In the genomic region with DNA sequence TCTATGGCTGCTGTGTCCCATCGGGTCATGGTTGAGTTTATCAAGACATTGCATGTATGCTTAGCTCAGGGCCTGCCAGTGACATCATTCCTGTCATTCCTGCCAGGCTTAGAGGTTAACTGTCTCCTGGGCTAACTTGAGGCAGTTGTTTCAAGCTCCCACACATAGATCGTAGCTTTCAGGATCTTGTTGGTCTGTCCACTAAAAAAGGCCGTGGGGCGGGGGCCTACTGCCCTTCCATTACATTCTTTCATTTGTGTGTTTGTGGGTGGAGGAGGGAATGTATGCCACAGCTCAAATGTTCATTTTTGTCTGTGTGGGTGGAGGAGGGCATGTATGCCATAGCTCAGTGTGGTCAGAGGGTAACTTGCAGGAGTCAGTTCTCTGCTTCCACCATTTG, we compare ENCODE assay signal across 27 mouse cellular contexts. TPM values are rescaled to one million over a fixed set of nuclear protein-coding genes. Genes with fewer than 3 reads are reported as not detected.
DNase-seq lines count a peak whose midpoint lies in the region; ATAC-seq lines count a peak whose summit lies in the region.
"Had no signal": no experiment of that assay in that cellular context is flagged by ENCODE, and none has a peak within 500 bp of the region (broad histone marks: within the 10 kb centered on the region; RNA-seq: fewer than 3 reads in every experiment).

No protein-coding gene starts in this region.

- no peak overlapping the region for H3K4me2 ChIP-seq in heart, embryonic 16.5 days (ENCODE audit: low read depth, low read length)
- peak overlapping the region; percentile 68 for H3K4me2 ChIP-seq in liver, embryonic 13.5 days
- H3K4me2 ChIP-seq: forebrain, embryonic 13.5 days; limb, embryonic 15.5 days had no signal

- peak overlapping the region; percentile 49 for H3K27ac ChIP-seq in heart, embryonic 16.5 days (ENCODE audit: low read length)
- H3K27ac ChIP-seq in liver, embryonic 13.5 days = peak overlapping the region; percentile 91
- H3K27ac ChIP-seq: forebrain, embryonic 13.5 days; hindbrain, postnatal 0 days; layer of hippocampus, adult 2 months; limb, embryonic 15.5 days had no signal

- H3K36me3 ChIP-seq in heart, embryonic 16.5 days (ENCODE audit: control insufficient read depth, insufficient read depth) = peaks cover 17% of the 10 kb centered on the region
- peaks cover 53% of the 10 kb centered on the region for H3K36me3 ChIP-seq in liver, embryonic 13.5 days

- H3K27me3 ChIP-seq in heart, embryonic 16.5 days (ENCODE audit: control insufficient read depth, insufficient read depth, low read length) = no peaks in the 10 kb centered on the region
- no peaks in the 10 kb centered on the region for H3K27me3 ChIP-seq in liver, embryonic 13.5 days
- H3K27me3 ChIP-seq: forebrain, embryonic 13.5 days; limb, embryonic 15.5 days had no signal

- 65% methylated on average over 4 of the region's 4 CpGs for WGBS in heart, embryonic 16.5 days
- WGBS in liver, embryonic 13.5 days (ENCODE audit: insufficient replicate concordance) = 63% methylated on average over 4 of the region's 4 CpGs

- DNase-seq in heart, adult 8-10 months (ENCODE audit: low spot score) = no peak
- DNase-seq in 3T3-L1 (ENCODE audit: low read depth, low spot score) = peak; percentile 44
- peak; percentile 71 for DNase-seq in Muller cell, postnatal 12 days (ENCODE audit: inconsistent ontology term)
- no peak for DNase-seq in liver, embryonic 13.5 days
- no peak for DNase-seq in thymus, postnatal 14 days
- DNase-seq in adrenal gland, postnatal 4 days (ENCODE audit: low spot score in 2 of 2) = no peak
- DNase-seq: adrenal gland, postnatal 25 days; cerebellum, adult 18-20 months; embryo, embryonic 11 days; gastrocnemius, postnatal 14 days; heart, postnatal 36 days; kidney, adult 2 months; kidney, postnatal 14 days; layer of hippocampus, postnatal 36 days; midbrain, embryonic 14.5 days; right cerebral cortex, postnatal 14 days; spleen, adult 18-20 months; thymus, postnatal 36 days had no signal

- H3K4me3 ChIP-seq in heart, embryonic 16.5 days (ENCODE audit: low read length) = no peak overlapping the region
- H3K4me3 ChIP-seq in liver, embryonic 13.5 days (replicated peaks) = peak overlapping the region; percentile 68
- H3K4me3 ChIP-seq: forebrain, embryonic 13.5 days; layer of hippocampus, adult 2 months; limb, embryonic 15.5 days had no signal

- no peak for ATAC-seq in heart, embryonic 16.5 days (replicated peaks; ENCODE audit: extremely low read depth, insufficient read depth, low FRiP score)
- no peak for ATAC-seq in liver, embryonic 13.5 days (ENCODE audit: low read depth)
- ATAC-seq: activated CD4-positive, CD25-positive, alpha-beta regulatory T cell, adult 4 months; CD4-positive, CD25-positive, alpha-beta regulatory T cell, adult 4 months; forebrain, embryonic 13.5 days; hindbrain, postnatal 0 days; lung, postnatal 0 days had no signal

- H3K9me3 ChIP-seq in heart, embryonic 16.5 days (replicated peaks; ENCODE audit: control insufficient read depth, low read length) = no peaks in the 10 kb centered on the region
- no peaks in the 10 kb centered on the region for H3K9me3 ChIP-seq in liver, embryonic 13.5 days (replicated peaks)
- H3K9me3 ChIP-seq: forebrain, embryonic 13.5 days; limb, embryonic 15.5 days had no signal

- peaks cover 21% of the 10 kb centered on the region for H3K4me1 ChIP-seq in heart, embryonic 16.5 days (ENCODE audit: control insufficient read depth, insufficient read depth, low read length)
- peaks cover 72% of the 10 kb centered on the region for H3K4me1 ChIP-seq in liver, embryonic 13.5 days (replicated peaks)

- H3K9ac ChIP-seq in heart, embryonic 16.5 days (ENCODE audit: low read length) = no peak overlapping the region
- peak overlapping the region; percentile 77 for H3K9ac ChIP-seq in liver, embryonic 13.5 days
- H3K9ac ChIP-seq: forebrain, embryonic 13.5 days; limb, embryonic 15.5 days had no signal

RNA-seq across cellular contexts. Expression of a gene that starts 4.4 kb away (rescaled TPM):
- polyA plus RNA-seq in heart, embryonic 16.5 days (2015; fragmentation: Nextera tagmentation; extraction: Ambion mirVana) = 87.5 and 88.6 TPM in 2 replicates
- 10 to 100 TPM; 65.9 to 79.6 (median 70.7) TPM for total RNA-seq in heart, adult 8-10 months (2022)
- 37.7 and 38.9 TPM in 2 replicates for polyA plus RNA-seq in liver, embryonic 13.5 days (2015; fragmentation: Nextera tagmentation; extraction: Ambion mirVana)
- total RNA-seq in adrenal gland, postnatal 4 days (2021) = 10 to 100 TPM; 86.1 to 88.5 TPM

RNA-seq across cellular contexts. Expression of a gene that starts 9.5 kb away (rescaled TPM):
- polyA plus RNA-seq in heart, embryonic 16.5 days (2015; fragmentation: Nextera tagmentation; extraction: Ambion mirVana) = not detected in 2 replicates
- not detected for total RNA-seq in heart, adult 8-10 months (2022)
- 0.02 TPM in 1 of 2 replicates, not detected in the other for polyA plus RNA-seq in liver, embryonic 13.5 days (2015; fragmentation: Nextera tagmentation; extraction: Ambion mirVana)
- under 1 TPM; 0.08 to 0.14 TPM for total RNA-seq in adrenal gland, postnatal 4 days (2021)
- total RNA-seq: gastrocnemius, postnatal 14 days; heart, postnatal 36 days; left cerebral cortex, postnatal 14 days had no signal
- polyA plus RNA-seq: activated CD4-positive, CD25-positive, alpha-beta regulatory T cell, adult 4 months; limb, embryonic 15.5 days; lung, postnatal 0 days; midbrain, embryonic 14.5 days had no signal

RNA-seq across cellular contexts. Expression of a gene that starts 13.7 kb away (rescaled TPM):
- 0.11 TPM in 1 of 2 replicates, not detected in the other for polyA plus RNA-seq in heart, embryonic 16.5 days (2015; fragmentation: Nextera tagmentation; extraction: Ambion mirVana)
- total RNA-seq in heart, adult 8-10 months (2022) = not detected
- polyA plus RNA-seq in liver, embryonic 13.5 days (2015; fragmentation: Nextera tagmentation; extraction: Ambion mirVana) = 0.07 and 0.13 TPM in 2 replicates
- under 1 TPM in 1 of 2 experiments, not detected in 1; 0.20 TPM for total RNA-seq in adrenal gland, postnatal 4 days (2021)
- total RNA-seq: hindbrain, postnatal 0 days had no signal

RNA-seq across cellular contexts. Expression of a gene that starts 18.3 kb away (rescaled TPM):
- polyA plus RNA-seq in heart, embryonic 16.5 days (2015; fragmentation: Nextera tagmentation; extraction: Ambion mirVana) = 133 and 134 TPM in 2 replicates
- 10 to 100 TPM; 34.9 to 55.9 (median 42.8) TPM for total RNA-seq in heart, adult 8-10 months (2022)
- 70.7 and 72.6 TPM in 2 replicates for polyA plus RNA-seq in liver, embryonic 13.5 days (2015; fragmentation: Nextera tagmentation; extraction: Ambion mirVana)
- 100 to 1,000 TPM; 192 to 203 TPM for total RNA-seq in adrenal gland, postnatal 4 days (2021)

RNA-seq across cellular contexts. Expression of a gene that starts 23.3 kb away (rescaled TPM):
- polyA plus RNA-seq in heart, embryonic 16.5 days (2015; fragmentation: Nextera tagmentation; extraction: Ambion mirVana) = 25.3 and 71.1 TPM in 2 replicates
- total RNA-seq in heart, adult 8-10 months (2022) = 1 to 10 TPM in 3 of 4 experiments, under 1 TPM in 1; 0.73 to 2.4 (median 1.3) TPM
- polyA plus RNA-seq in liver, embryonic 13.5 days (2015; fragmentation: Nextera tagmentation; extraction: Ambion mirVana) = 18.8 and 21.3 TPM in 2 replicates
- 1 to 10 TPM; 5.1 to 5.2 TPM for total RNA-seq in adrenal gland, postnatal 4 days (2021)

Comparison
In these comparisons a context has a peak if more than half of its experiments do, and no peak if none do; other contexts are left out.
1. DNase-seq: peak in 3T3-L1 (single experiment) and Muller cell, postnatal 12 days (single experiment); none in heart, adult 8-10 months (single experiment), liver, embryonic 13.5 days (single experiment), thymus, postnatal 14 days (single experiment) and adrenal gland, postnatal 4 days (0 of 2).